Mouse (Mus musculus) forebrain, embryonic 14.5 days (tissue): ENCODE results near the gene Olfr198. TPM values are rescaled to one million over a fixed set of nuclear protein-coding genes. Genes with fewer than 3 reads are reported as not detected.
"Not testable (repeated sequence)": the region's sequence is repeated elsewhere in the genome, so short reads cannot be mapped to it uniquely, and the experiment has no call there.

Experiments
- ATAC-seq: fragments of 200-750 bp; cut with Nextera tagmentation; 2 replicates; pipeline ENCODE4 v1.8.0; 2017; ENCODE audit warnings: mild to moderate bottlenecking, moderate library complexity
- DNase-seq: peaks from one replicate; pipeline ENCODE4 v3.0.0-alpha.2; 2015; ENCODE audit warnings: low spot score
- H3K27ac ChIP-seq: fragments of 300-500 bp; sonication (generic); 2 replicates; pipeline ENCODE4 v1.5.1; 2014; ENCODE audit warnings: low read depth, mild to moderate bottlenecking, control low read depth, low read length, moderate library complexity
- H3K27me3 ChIP-seq: fragments of 300-500 bp; sonication (generic); replicated peaks from 2 replicates; pipeline ENCODE4 v1.6.1; 2014; ENCODE audit warnings: low read length, control low read depth, mixed read lengths; ENCODE audit not compliant: control insufficient read depth, insufficient read depth
- H3K36me3 ChIP-seq: fragments of 300-500 bp; sonication (generic); 2 replicates; pipeline ENCODE4 v1.6.1; 2014; ENCODE audit warnings: low read length, control low read depth; ENCODE audit not compliant: control insufficient read depth, insufficient read depth
- H3K4me1 ChIP-seq: fragments of 300-500 bp; sonication (generic); 2 replicates; pipeline ENCODE4 v1.6.1; 2014; ENCODE audit warnings: antibody characterized with exemption, low read length, control low read depth; ENCODE audit not compliant: control insufficient read depth, insufficient read depth
- H3K4me2 ChIP-seq: fragments of 300-500 bp; sonication (generic); 2 replicates; pipeline ENCODE4 v1.6.1; 2014; ENCODE audit warnings: mild to moderate bottlenecking, control low read depth, low read length
- H3K4me3 ChIP-seq: fragments of 300-500 bp; sonication (generic); 2 replicates; pipeline ENCODE4 v1.5.1; 2014; ENCODE audit warnings: low read depth, low read length, control low read depth
- H3K9ac ChIP-seq: fragments of 300-500 bp; sonication (generic); 2 replicates; pipeline ENCODE4 v1.6.1; 2014; ENCODE audit warnings: mild to moderate bottlenecking, low read length, control low read depth, moderate library complexity
- H3K9me3 ChIP-seq: fragments of 300-500 bp; sonication (generic); replicated peaks from 2 replicates; pipeline ENCODE4 v1.6.1; 2016; ENCODE audit warnings: low read length, control low read depth, mixed read lengths; ENCODE audit not compliant: control insufficient read depth
- WGBS: fragments of 180-500 bp; shearing (Covaris S2); extraction: QIAGEN DNeasy Blood & Tissue Kit; methylation state at CpG from one replicate; pipeline ENCODE4 v1.1.7; 2014; 5-methylcytosine and 5-hydroxymethylcytosine counted together
- polyA plus RNA-seq: library from polyadenylated mRNA; unstranded; fragments of >200 nt; fragmentation: Nextera tagmentation; extraction: Ambion mirVana; gene quantifications from 2 replicates; pipeline ENCODE4 v1.2.1, GENCODE M21; 2014

Gene Olfr198
- polyA plus RNA-seq: not detected in 2 replicates

DNA sequence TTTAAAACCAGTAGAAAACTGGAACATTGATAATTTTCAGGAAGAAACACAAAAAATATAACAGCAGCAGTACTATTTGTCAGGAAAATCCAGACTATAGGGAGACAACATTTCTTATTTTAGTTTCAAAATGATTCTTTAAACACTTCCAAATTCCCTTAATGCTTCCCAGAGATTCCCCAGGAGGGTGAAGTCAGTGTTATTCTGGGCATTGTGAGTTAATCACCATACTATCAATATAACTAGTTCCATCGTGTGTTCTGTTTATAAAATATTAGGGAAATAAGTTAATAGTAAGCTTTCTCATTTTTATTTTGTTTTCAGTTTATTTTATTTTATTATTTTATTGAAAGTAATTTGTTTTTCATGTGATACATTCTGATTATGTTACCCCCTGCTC lies at the start of gene Olfr198:
Gene Olfr198, minus strand, starts transcription at position 101 of the 400 bp plus-strand sequence.
- not testable (repeated sequence) for H3K36me3 ChIP-seq, H3K9me3 ChIP-seq, DNase-seq, H3K4me1 ChIP-seq, H3K4me3 ChIP-seq, ATAC-seq, H3K27ac ChIP-seq, H3K9ac ChIP-seq, H3K27me3 ChIP-seq, H3K4me2 ChIP-seq
- 73% methylated on average over 1 of the region's 1 CpGs for WGBS

DNA sequence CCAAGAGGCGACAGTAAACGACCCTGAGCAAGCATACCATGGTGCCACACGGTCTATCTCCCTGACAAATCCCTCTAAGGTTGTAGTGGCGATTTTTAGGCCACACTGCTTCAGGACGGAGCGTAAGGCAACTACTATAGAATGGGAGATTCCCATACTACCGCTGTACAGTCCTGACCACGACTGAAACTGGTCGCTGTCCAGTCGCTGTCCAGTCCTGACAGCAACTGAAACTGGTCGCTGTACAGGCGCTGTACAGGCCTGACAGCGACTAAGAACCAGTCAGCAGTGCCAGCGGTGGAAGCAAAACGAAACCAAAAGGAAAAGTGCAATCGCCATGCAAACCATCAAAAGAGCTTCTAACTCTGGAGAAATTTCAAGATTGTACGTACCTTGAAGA lies 46.4 kb upstream of the Olfr198 start:
- Histone ChIP-seq H3K27ac (no peak overlapping the region), H3K9ac (no peak overlapping the region), H3K36me3 (no peaks in the 10 kb centered on the region), H3K9me3 (no peaks in the 10 kb centered on the region), H3K4me3 (no peak overlapping the region), H3K4me1 (no peaks in the 10 kb centered on the region), H3K27me3 (no peaks in the 10 kb centered on the region), H3K4me2 (no peak overlapping the region)
- WGBS: 87% methylated on average over 17 of the region's 17 CpGs
- DNase-seq (no peak), ATAC-seq (no peak)

DNA sequence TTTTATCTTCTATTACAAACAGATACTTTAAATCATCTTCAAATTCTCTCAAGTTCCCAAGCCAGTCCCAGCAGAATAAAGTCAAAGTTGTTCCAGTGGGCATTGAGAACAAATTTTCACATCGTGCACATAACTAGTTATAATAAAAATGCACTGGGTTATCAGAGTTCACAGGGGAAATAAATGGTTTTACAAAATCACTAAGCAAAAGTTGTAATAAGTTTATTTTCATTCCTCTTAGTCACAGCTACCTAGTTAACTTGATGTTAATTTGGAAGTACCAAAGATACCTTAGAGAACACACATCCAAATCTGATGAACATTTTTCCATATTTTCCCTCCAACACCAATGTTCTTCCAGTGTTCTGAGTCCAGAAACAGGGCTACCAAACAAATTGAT lies 16.3 kb upstream of the Olfr198 start, which contains the start of gene Olfr199:
Gene Olfr199, minus strand, starts transcription at position 101 of the 400 bp plus-strand sequence.
- H3K36me3 ChIP-seq, H3K27me3 ChIP-seq, H3K4me2 ChIP-seq, H3K9ac ChIP-seq, H3K4me1 ChIP-seq, H3K4me3 ChIP-seq, ATAC-seq, DNase-seq, H3K27ac ChIP-seq, H3K9me3 ChIP-seq: not testable (repeated sequence)
- WGBS: 78% methylated on average over 1 of the region's 1 CpGs

DNA sequence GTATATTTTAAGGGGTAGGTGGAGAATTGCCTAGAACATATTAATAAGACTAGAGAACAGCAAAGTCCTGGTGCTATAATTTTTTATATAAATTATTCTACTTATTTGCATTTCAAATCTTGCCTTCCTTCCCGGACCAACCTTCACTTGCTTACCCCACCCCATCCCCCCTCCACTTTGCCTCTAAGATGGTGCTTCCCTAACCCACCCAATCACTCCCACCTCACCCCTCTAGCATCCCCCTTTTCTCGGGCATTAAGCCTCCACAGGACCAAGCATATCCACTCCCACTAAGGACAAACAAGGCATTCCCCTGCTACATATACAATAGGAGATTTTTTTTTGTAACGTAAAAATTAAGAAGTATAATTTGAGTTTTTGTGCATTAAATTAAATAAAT lies 14.5 kb upstream of the Olfr198 start:
- DNase-seq, ATAC-seq, H3K4me1 ChIP-seq, H3K9ac ChIP-seq, H3K4me2 ChIP-seq, H3K4me3 ChIP-seq, H3K27ac ChIP-seq, H3K27me3 ChIP-seq, H3K36me3 ChIP-seq, H3K9me3 ChIP-seq: not testable (repeated sequence)
- 79% methylated on average over 3 of the region's 3 CpGs for WGBS

- Histone ChIP-seq H3K4me1 (no peaks in the 10 kb centered on the region), H3K27me3 (no peaks in the 10 kb centered on the region), H3K36me3 (no peaks in the 10 kb centered on the region), H3K4me3 (no peak within 1 kb of the TSS), H3K4me2 (no peak within 1 kb of the TSS), H3K9me3 (no peaks in the 10 kb centered on the region), H3K9ac (no peak within 1 kb of the TSS), H3K27ac (no peak within 1 kb of the TSS)
- DNase-seq (no peak), ATAC-seq (no peak)
- 65% methylated on average over 3 of the region's 3 CpGs for WGBS
These were observed 33.0 kb downstream of the Olfr198 start, which contains the start of gene Olfr196 for GRCm38 (mm10) chr16:59170354-59170753. Olfr196 (minus strand) TSS chr16:59170454.

- Histone ChIP-seq H3K36me3 (no peaks in the 10 kb centered on the region), H3K9me3 (no peaks in the 10 kb centered on the region), H3K27ac (no peak overlapping the region), H3K4me3 (no peak overlapping the region), H3K4me2 (no peak overlapping the region), H3K9ac (no peak overlapping the region), H3K4me1 (no peaks in the 10 kb centered on the region), H3K27me3 (no peaks in the 10 kb centered on the region)
- DNase-seq (no peak), ATAC-seq (no peak)
- WGBS: 92% methylated on average over 2 of the region's 2 CpGs
These were observed 51.3 kb downstream of the Olfr198 start for GRCm38 (mm10) chr16:59151996-59152395.

Other genes starting within 250 kb of the Olfr198 start
- gene Olfr183, start 208.2 kb downstream of the Olfr198 start, polyA plus RNA-seq: not detected in 2 replicates
- not detected in 2 replicates for gene Olfr186, start 173.2 kb downstream of the Olfr198 start, polyA plus RNA-seq
- gene Olfr187, start 163.8 kb downstream of the Olfr198 start, polyA plus RNA-seq: not detected in 2 replicates
- gene Olfr190, start 125.5 kb downstream of the Olfr198 start, polyA plus RNA-seq: not detected in 2 replicates
- not detected in 2 replicates for gene Olfr191, start 113.7 kb downstream of the Olfr198 start, polyA plus RNA-seq
- gene Olfr193, start 91.7 kb downstream of the Olfr198 start, polyA plus RNA-seq: not detected in 2 replicates
- gene Olfr194, start 82.5 kb downstream of the Olfr198 start, polyA plus RNA-seq: not detected in 2 replicates
- gene Olfr195, start 56.5 kb downstream of the Olfr198 start, polyA plus RNA-seq: not detected in 2 replicates
- not detected in 2 replicates for gene Olfr196, start 33.1 kb downstream of the Olfr198 start, polyA plus RNA-seq
- gene Olfr199, start 16.2 kb upstream of the Olfr198 start, polyA plus RNA-seq: not detected in 2 replicates
- not detected in 2 replicates for gene Olfr201, start 69.1 kb upstream of the Olfr198 start, polyA plus RNA-seq
- not detected in 2 replicates for gene Olfr202, start 83.3 kb upstream of the Olfr198 start, polyA plus RNA-seq
- gene Olfr203, start 95.3 kb upstream of the Olfr198 start, polyA plus RNA-seq: not detected in 2 replicates
- not detected in 2 replicates for gene Olfr204, start 114.7 kb upstream of the Olfr198 start, polyA plus RNA-seq
- not detected in 2 replicates for gene Olfr205, start 127.6 kb upstream of the Olfr198 start, polyA plus RNA-seq
- gene Olfr206, start 145.7 kb upstream of the Olfr198 start, polyA plus RNA-seq: not detected in 2 replicates
- not detected in 2 replicates for gene Olfr209, start 160.5 kb upstream of the Olfr198 start, polyA plus RNA-seq
- gene Gabrr3, start 203.8 kb upstream of the Olfr198 start, polyA plus RNA-seq: 0.05 TPM in 1 of 2 replicates, not detected in the other